Mouse (Mus musculus) neural tube, embryonic 13.5 days (tissue): ENCODE results near the gene Cmtr2. TPM values are rescaled to one million over a fixed set of nuclear protein-coding genes. Genes with fewer than 3 reads are reported as not detected.

Experiments
- ATAC-seq: fragments of 200-750 bp; cut with Nextera tagmentation; 2 replicates; pipeline ENCODE4 v1.8.0; 2017; ENCODE audit warnings: low read depth, mild to moderate bottlenecking, moderate TSS enrichment, moderate library complexity
- H3K27ac ChIP-seq: fragments of 300-500 bp; sonication (generic); replicated peaks from 2 replicates; pipeline ENCODE4 v1.5.1; 2015; ENCODE audit warnings: moderate library complexity, mild to moderate bottlenecking, inconsistent platforms
- H3K27me3 ChIP-seq: fragments of 300-500 bp; sonication (generic); 2 replicates; pipeline ENCODE4 v1.6.1; 2015; ENCODE audit warnings: mild to moderate bottlenecking, inconsistent platforms
- H3K36me3 ChIP-seq: fragments of 300-500 bp; sonication (generic); 2 replicates; pipeline ENCODE4 v1.6.1; 2015; ENCODE audit warnings: mild to moderate bottlenecking, inconsistent platforms
- H3K4me1 ChIP-seq: fragments of 300-500 bp; sonication (generic); replicated peaks from 2 replicates; pipeline ENCODE4 v1.6.1; 2015; ENCODE audit warnings: inconsistent platforms
- H3K4me2 ChIP-seq: fragments of 300-500 bp; sonication (generic); 2 replicates; pipeline ENCODE4 v1.6.1; 2015; ENCODE audit warnings: inconsistent platforms, mild to moderate bottlenecking, moderate library complexity
- H3K4me3 ChIP-seq: fragments of 300-500 bp; sonication (generic); 2 replicates; pipeline ENCODE4 v1.5.1; 2015; ENCODE audit warnings: mild to moderate bottlenecking, inconsistent platforms
- H3K9ac ChIP-seq: fragments of 300-500 bp; sonication (generic); 2 replicates; pipeline ENCODE4 v1.6.1; 2015; ENCODE audit warnings: moderate library complexity, mild to moderate bottlenecking, inconsistent platforms
- H3K9me3 ChIP-seq: fragments of 300-500 bp; sonication (generic); 2 replicates; pipeline ENCODE4 v1.6.1; 2016; ENCODE audit warnings: inconsistent platforms
- WGBS: fragments of 180-500 bp; shearing (Covaris S2); methylation state at CpG from one replicate; pipeline ENCODE4 v1.1.7; 2015; 5-methylcytosine and 5-hydroxymethylcytosine counted together
- polyA plus RNA-seq: library from polyadenylated mRNA; unstranded; fragments of >200 nt; fragmentation: Nextera tagmentation; extraction: Ambion mirVana; gene quantifications from 2 replicates; pipeline ENCODE4 v1.2.1, GENCODE M21; 2015

Gene Cmtr2
- polyA plus RNA-seq = 10.1 and 11.3 TPM in 2 replicates

GRCm38 (mm10) chr8:110215365-110215764 lies at the start of gene Cmtr2:
Cmtr2 (plus strand) TSS chr8:110215665.
- 67% methylated on average over 7 of the region's 7 CpGs for WGBS
- ATAC-seq = no peak
- H3K4me2 ChIP-seq = no peak within 1 kb of the TSS
- H3K27me3 ChIP-seq = no peaks in the 10 kb centered on the region
- H3K4me3 ChIP-seq = no peak within 1 kb of the TSS
- no peaks in the 10 kb centered on the region for H3K9me3 ChIP-seq
- no peaks in the 10 kb centered on the region for H3K36me3 ChIP-seq
- no peak within 1 kb of the TSS for H3K27ac ChIP-seq
- H3K9ac ChIP-seq = no peak within 1 kb of the TSS
- H3K4me1 ChIP-seq = peaks cover 24% of the 10 kb centered on the region

- 82% methylated on average over 8 of the region's 8 CpGs for WGBS
- Histone ChIP-seq H3K4me3 (no peak overlapping the region), H3K27ac (no peak overlapping the region), H3K27me3 (peaks cover 38% of the 10 kb centered on the region), H3K36me3 (no peaks in the 10 kb centered on the region), H3K4me2 (no peak overlapping the region), H3K4me1 (peaks cover 5% of the 10 kb centered on the region; the same call in 1 of the 2 replicates), H3K9ac (no peak overlapping the region), H3K9me3 (no peaks in the 10 kb centered on the region)
- ATAC-seq = no peak
Measured at GRCm38 (mm10) chr8:110166270-110166669, 49.2 kb upstream of the Cmtr2 start.

- no peak within 1 kb of the TSS for H3K27ac ChIP-seq
- ATAC-seq = peak; percentile 86
- peaks cover 38% of the 10 kb centered on the region for H3K27me3 ChIP-seq
- H3K36me3 ChIP-seq = no peaks in the 10 kb centered on the region
- peak within 1 kb of the TSS; percentile 48 for H3K4me2 ChIP-seq
- H3K4me1 ChIP-seq = peaks cover 5% of the 10 kb centered on the region; the same call in 1 of the 2 replicates
- peak within 1 kb of the TSS; percentile 45 for H3K9ac ChIP-seq
- no peaks in the 10 kb centered on the region for H3K9me3 ChIP-seq
- WGBS = under 1% methylated on average over 33 of the region's 33 CpGs
- H3K4me3 ChIP-seq = peak within 1 kb of the TSS; percentile 26
Measured at GRCm38 (mm10) chr8:110168046-110168445, 47.4 kb upstream of the Cmtr2 start, which contains the start of gene Calb2. Calb2 (minus strand) TSS chr8:110168210.

GRCm38 (mm10) chr8:110172161-110172560 lies 43.3 kb upstream of the Cmtr2 start:
- ATAC-seq = no peak
- H3K4me2 ChIP-seq = no peak overlapping the region
- no peak overlapping the region for H3K9ac ChIP-seq
- no peaks in the 10 kb centered on the region for H3K36me3 ChIP-seq
- no peaks in the 10 kb centered on the region for H3K9me3 ChIP-seq
- peaks cover 33% of the 10 kb centered on the region for H3K27me3 ChIP-seq
- H3K27ac ChIP-seq = no peak overlapping the region
- peaks cover 6% of the 10 kb centered on the region for H3K4me1 ChIP-seq
- no peak overlapping the region for H3K4me3 ChIP-seq
- 52% methylated on average over 6 of the region's 6 CpGs for WGBS

- Histone ChIP-seq H3K4me2 (no peak overlapping the region), H3K9ac (no peak overlapping the region), H3K4me3 (no peak overlapping the region), H3K9me3 (no peaks in the 10 kb centered on the region), H3K27ac (no peak overlapping the region), H3K36me3 (no peaks in the 10 kb centered on the region), H3K4me1 (peaks cover 8% of the 10 kb centered on the region), H3K27me3 (peaks cover 6% of the 10 kb centered on the region)
- 88% methylated on average over 4 of the region's 4 CpGs for WGBS
- ATAC-seq = no peak
Measured at GRCm38 (mm10) chr8:110174826-110175225, 40.6 kb upstream of the Cmtr2 start.

- 30% methylated on average over 22 of the region's 22 CpGs for WGBS
- H3K9me3 ChIP-seq = no peaks in the 10 kb centered on the region
- ATAC-seq = peak; percentile 58
- H3K4me2 ChIP-seq = peak overlapping the region; percentile 13; the same call in 1 of the 2 replicates
- H3K4me1 ChIP-seq = peaks cover 9% of the 10 kb centered on the region
- no peaks in the 10 kb centered on the region for H3K36me3 ChIP-seq
- no peaks in the 10 kb centered on the region for H3K27me3 ChIP-seq
- H3K4me3 ChIP-seq = no peak overlapping the region
- H3K27ac ChIP-seq = 0 out of 2 replicates have a peak overlapping the region, but pooled peaks have one; percentile 15
- H3K9ac ChIP-seq = no peak overlapping the region
Measured at GRCm38 (mm10) chr8:110177359-110178155, 37.9 kb upstream of the Cmtr2 start.

- Histone ChIP-seq H3K4me2 (no peak overlapping the region), H3K27ac (no peak overlapping the region), H3K36me3 (no peaks in the 10 kb centered on the region), H3K4me1 (peaks cover 6% of the 10 kb centered on the region), H3K9ac (no peak overlapping the region), H3K4me3 (no peak overlapping the region), H3K27me3 (no peaks in the 10 kb centered on the region), H3K9me3 (no peaks in the 10 kb centered on the region)
- 75% methylated on average over 11 of the region's 11 CpGs for WGBS
- ATAC-seq = no peak
Measured at GRCm38 (mm10) chr8:110182735-110183367, 32.6 kb upstream of the Cmtr2 start.

- Histone ChIP-seq H3K9ac (no peak overlapping the region), H3K4me1 (peaks cover 6% of the 10 kb centered on the region), H3K4me3 (no peak overlapping the region), H3K9me3 (no peaks in the 10 kb centered on the region), H3K36me3 (no peaks in the 10 kb centered on the region), H3K4me2 (no peak overlapping the region), H3K27me3 (no peaks in the 10 kb centered on the region), H3K27ac (no peak overlapping the region)
- no peak for ATAC-seq
- WGBS = 24% methylated on average over 11 of the region's 11 CpGs
Measured at GRCm38 (mm10) chr8:110183748-110184147, 31.7 kb upstream of the Cmtr2 start.

- H3K4me2 ChIP-seq = no peak overlapping the region
- H3K27ac ChIP-seq = no peak overlapping the region
- H3K27me3 ChIP-seq = no peaks in the 10 kb centered on the region
- H3K4me3 ChIP-seq = no peak overlapping the region
- no peaks in the 10 kb centered on the region for H3K36me3 ChIP-seq
- H3K9ac ChIP-seq = no peak overlapping the region
- 87% methylated on average over 4 of the region's 4 CpGs for WGBS
- H3K4me1 ChIP-seq = peaks cover 16% of the 10 kb centered on the region
- ATAC-seq = no peak
- H3K9me3 ChIP-seq = no peaks in the 10 kb centered on the region
Measured at GRCm38 (mm10) chr8:110185538-110185937, 29.9 kb upstream of the Cmtr2 start.

- Histone ChIP-seq H3K27ac (no peak overlapping the region), H3K36me3 (no peaks in the 10 kb centered on the region), H3K9me3 (no peaks in the 10 kb centered on the region), H3K9ac (no peak overlapping the region), H3K4me1 (peaks cover 11% of the 10 kb centered on the region), H3K4me2 (no peak overlapping the region), H3K27me3 (no peaks in the 10 kb centered on the region), H3K4me3 (no peak overlapping the region)
- ATAC-seq = 0 out of 2 replicates have a peak, but pooled peaks have one; percentile 61
- whole genome bisulfite sequencing = 31% methylated on average over 8 of the region's 8 CpGs
Measured at GRCm38 (mm10) chr8:110188961-110189750, 26.3 kb upstream of the Cmtr2 start.

- Histone ChIP-seq H3K9ac (no peak overlapping the region), H3K4me2 (no peak overlapping the region), H3K27ac (no peak overlapping the region), H3K4me3 (no peak overlapping the region), H3K27me3 (no peaks in the 10 kb centered on the region), H3K36me3 (no peaks in the 10 kb centered on the region), H3K9me3 (no peaks in the 10 kb centered on the region), H3K4me1 (no peaks in the 10 kb centered on the region)
- 1% methylated on average over 5 of the region's 5 CpGs for WGBS
- no peak for ATAC-seq
Measured at GRCm38 (mm10) chr8:110196678-110197077, 18.8 kb upstream of the Cmtr2 start.

GRCm38 (mm10) chr8:110201806-110202205 lies 13.7 kb upstream of the Cmtr2 start:
- no peaks in the 10 kb centered on the region for H3K27me3 ChIP-seq
- no peak overlapping the region for H3K4me3 ChIP-seq
- H3K9me3 ChIP-seq = no peaks in the 10 kb centered on the region
- H3K9ac ChIP-seq = no peak overlapping the region
- no peak overlapping the region for H3K4me2 ChIP-seq
- 35% methylated on average over 11 of the region's 11 CpGs for WGBS
- H3K27ac ChIP-seq = no peak overlapping the region
- no peaks in the 10 kb centered on the region for H3K36me3 ChIP-seq
- peaks cover 5% of the 10 kb centered on the region; the same call in 1 of the 2 replicates for H3K4me1 ChIP-seq
- ATAC-seq = peak; percentile 50; the same call in 1 of the 2 replicates
